Mouse (Mus musculus) stomach, embryonic 15.5 days (tissue): ENCODE data around the gene Eml1. TPM values are rescaled to one million over a fixed set of nuclear protein-coding genes. Genes with fewer than 3 reads are reported as not detected.
A peak's percentile ranks its signal among the peaks of the same experiment; 100 is the strongest.
"Not testable (repeated sequence)": the region's sequence is repeated elsewhere in the genome, so short reads cannot be mapped to it uniquely, and the experiment has no call there.

Source experiments
- ATAC-seq: fragments of 200-750 bp; cut with Nextera tagmentation; 2 replicates; pipeline ENCODE4 v1.8.0; 2017; ENCODE audit warnings: low read depth, moderate number of reproducible peaks, moderate TSS enrichment; ENCODE audit not compliant: insufficient read depth, low FRiP score
- H3K27ac ChIP-seq: fragments of 300-500 bp; sonication (generic); 2 replicates; pipeline ENCODE4 v1.5.1; 2015; ENCODE audit warnings: mild to moderate bottlenecking, inconsistent platforms
- H3K27me3 ChIP-seq: fragments of 300-500 bp; sonication (generic); replicated peaks from 2 replicates; pipeline ENCODE4 v1.6.1; 2015; ENCODE audit warnings: inconsistent platforms
- H3K36me3 ChIP-seq: fragments of 300-500 bp; sonication (generic); 2 replicates; pipeline ENCODE4 v1.6.1; 2015; ENCODE audit warnings: inconsistent platforms
- H3K4me1 ChIP-seq: fragments of 300-500 bp; sonication (generic); 2 replicates; pipeline ENCODE4 v1.6.1; 2015; ENCODE audit warnings: inconsistent platforms
- H3K4me2 ChIP-seq: fragments of 300-500 bp; sonication (generic); 2 replicates; pipeline ENCODE4 v1.6.1; 2015; ENCODE audit warnings: mild to moderate bottlenecking, inconsistent platforms
- H3K4me3 ChIP-seq: fragments of 300-500 bp; sonication (generic); replicated peaks from 2 replicates; pipeline ENCODE4 v1.5.1; 2015; ENCODE audit warnings: inconsistent platforms
- H3K9ac ChIP-seq: fragments of 300-500 bp; sonication (generic); 2 replicates; pipeline ENCODE4 v1.6.1; 2015; ENCODE audit warnings: inconsistent platforms
- H3K9me3 ChIP-seq: fragments of 300-500 bp; sonication (generic); 2 replicates; pipeline ENCODE4 v1.6.1; 2016; ENCODE audit warnings: inconsistent platforms
- WGBS: fragments of 180-500 bp; shearing (Covaris S2); methylation state at CpG from one replicate; pipeline ENCODE4 v1.1.7; 2015; 5-methylcytosine and 5-hydroxymethylcytosine counted together
- polyA plus RNA-seq: library from polyadenylated mRNA; unstranded; fragments of >200 nt; fragmentation: Nextera tagmentation; extraction: Ambion mirVana; gene quantifications from 2 replicates; pipeline ENCODE4 v1.2.1, GENCODE M21; 2015

Gene Eml1
- polyA plus RNA-seq, 1 experiment from 2014 or later, result 67.6 TPM

DNA sequence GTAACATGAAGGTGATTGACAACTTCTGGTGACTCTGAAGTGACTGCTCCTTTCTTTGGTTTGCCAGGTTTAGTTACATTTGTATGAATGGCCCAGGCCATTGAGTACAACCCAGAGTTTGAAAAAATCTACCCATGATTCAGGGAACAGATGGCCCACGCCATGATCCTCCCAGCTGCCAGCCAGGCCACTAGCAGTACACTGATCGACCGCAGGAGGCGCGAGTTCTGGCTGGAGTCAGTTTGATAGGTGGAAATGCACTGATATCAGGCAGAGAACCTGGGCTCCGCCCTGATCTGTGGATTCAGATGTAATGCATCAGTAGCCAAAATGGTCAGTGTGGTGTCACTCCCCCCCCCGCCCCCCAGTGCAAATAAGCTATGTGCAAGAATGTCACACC is 120.2 kb downstream of the Eml1 start:
- no peaks in the 10 kb centered on the region for H3K27me3 ChIP-seq
- H3K4me3 ChIP-seq, result no peak overlapping the region
- no peak overlapping the region for H3K9ac ChIP-seq
- H3K27ac ChIP-seq, result no peak overlapping the region
- WGBS, result 56% methylated on average over 7 of the region's 7 CpGs
- H3K4me2 ChIP-seq, result no peak overlapping the region
- H3K9me3 ChIP-seq, result no peaks in the 10 kb centered on the region
- no peaks in the 10 kb centered on the region for H3K36me3 ChIP-seq
- H3K4me1 ChIP-seq, result peaks cover 11% of the 10 kb centered on the region; the same call in 1 of the 2 replicates
- no peak for ATAC-seq

DNA sequence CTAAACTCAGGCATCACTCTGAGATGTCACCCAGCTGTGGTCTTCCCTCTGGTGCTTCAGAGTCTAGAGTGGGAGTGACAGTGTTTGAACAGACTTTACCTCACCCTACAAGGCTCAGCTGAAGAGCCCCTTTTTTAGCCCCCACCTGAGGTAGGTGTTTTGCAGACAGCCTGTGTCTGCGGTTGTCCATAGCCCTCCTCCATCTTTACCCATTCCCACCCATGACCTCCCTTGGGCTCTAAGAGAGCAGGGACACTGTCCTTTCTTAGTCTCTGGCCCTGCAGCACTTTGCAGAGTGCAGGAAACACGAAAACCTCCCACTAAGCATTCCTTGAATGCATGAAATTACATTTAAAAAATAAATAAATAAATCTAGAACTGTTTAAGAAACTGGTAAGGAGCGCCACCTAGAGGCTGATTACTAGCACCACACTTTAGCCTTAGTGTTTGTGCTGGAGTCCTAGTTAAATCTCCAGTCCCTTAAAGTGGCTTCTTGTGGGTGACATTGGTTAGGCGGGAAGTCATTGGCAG is 123.3 kb downstream of the Eml1 start:
- Histone ChIP-seq H3K9ac (no peak overlapping the region), H3K9me3 (no peaks in the 10 kb centered on the region)
- 22% methylated on average over 4 of the region's 4 CpGs for WGBS

DNA sequence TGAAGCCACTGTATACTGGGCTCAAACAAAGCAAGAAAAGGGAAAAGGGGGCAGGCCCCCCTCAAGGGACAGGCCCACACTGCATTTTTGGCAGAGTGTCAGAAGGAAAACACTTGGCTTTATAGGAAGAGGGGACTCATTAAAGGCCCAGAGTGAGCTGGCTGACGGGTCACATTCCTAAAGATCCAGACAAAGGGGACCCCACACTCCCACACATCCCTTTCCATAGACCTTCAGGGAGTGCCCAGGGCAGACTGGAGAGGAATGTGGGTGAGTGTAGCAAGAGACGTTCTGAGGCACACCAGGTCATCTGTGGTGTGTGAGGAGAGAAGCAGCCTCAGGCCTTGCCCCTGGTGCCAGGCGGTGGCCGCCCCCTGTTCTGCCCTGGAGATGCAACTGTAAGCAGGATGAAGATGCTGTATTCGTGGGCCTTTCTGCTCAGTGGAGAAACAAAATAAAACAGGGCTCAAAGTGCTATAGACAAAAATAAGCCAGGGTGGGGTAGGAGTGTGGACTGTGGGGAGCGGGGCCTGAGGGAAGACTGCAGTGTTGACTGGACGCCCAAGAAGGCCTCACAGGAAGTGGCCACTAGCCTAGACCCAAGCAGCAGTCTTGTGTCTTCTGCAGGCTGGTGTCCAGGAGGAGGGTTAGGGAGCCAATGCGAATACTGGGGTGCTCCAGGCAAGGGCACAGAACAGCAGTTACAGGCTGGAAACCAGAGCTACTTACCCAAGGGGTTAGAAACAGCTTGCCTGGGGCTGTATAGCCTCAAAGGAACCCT is 124.9 kb downstream of the Eml1 start:
- no peak overlapping the region for H3K9ac ChIP-seq
- H3K4me3 ChIP-seq, result no peak overlapping the region
- H3K27me3 ChIP-seq, result no peaks in the 10 kb centered on the region
- H3K27ac ChIP-seq, result peak overlapping the region; percentile 26; the same call in 1 of the 2 replicates
- no peaks in the 10 kb centered on the region for H3K9me3 ChIP-seq
- peaks cover 12% of the 10 kb centered on the region; the same call in 1 of the 2 replicates for H3K4me1 ChIP-seq
- no peak overlapping the region for H3K4me2 ChIP-seq
- WGBS, result 57% methylated on average over 8 of the region's 8 CpGs
- no peaks in the 10 kb centered on the region for H3K36me3 ChIP-seq
- peak; percentile 15; the same call in 1 of the 2 replicates for ATAC-seq

More for the DNA sequence above, 123.3 kb downstream of the Eml1 start:
- Histone ChIP-seq H3K4me1 (peaks cover 16% of the 10 kb centered on the region; the same call in 1 of the 2 replicates), H3K4me3 (no peak overlapping the region), H3K4me2 (no peak overlapping the region), H3K27ac (no peak overlapping the region), H3K27me3 (no peaks in the 10 kb centered on the region), H3K36me3 (no peaks in the 10 kb centered on the region)
- ATAC-seq, result no peak

DNA sequence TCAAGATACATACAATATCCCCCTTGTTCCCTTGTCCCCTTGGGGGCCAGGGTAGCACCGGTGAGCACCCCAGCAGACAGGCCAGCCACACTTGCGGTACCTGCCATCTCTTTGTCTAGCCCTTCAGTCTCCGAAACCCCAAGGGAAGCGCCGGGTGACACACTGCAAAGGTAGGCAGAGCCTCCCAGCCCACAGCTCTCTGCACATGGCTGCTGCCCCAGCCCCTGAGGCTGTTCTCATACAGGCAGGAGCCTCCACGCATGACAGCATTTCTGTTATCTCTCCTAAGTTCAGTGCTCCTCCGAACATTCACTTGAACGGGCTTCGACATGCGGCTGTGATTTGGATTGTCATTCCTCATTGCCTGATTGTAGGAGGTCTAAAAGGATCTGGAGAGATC is 132.3 kb downstream of the Eml1 start:
- H3K4me2 ChIP-seq, result peak overlapping the region; percentile 9; the same call in 1 of the 2 replicates
- H3K4me3 ChIP-seq, result no peak overlapping the region
- H3K27ac ChIP-seq, result no peak overlapping the region
- no peak for ATAC-seq
- no peaks in the 10 kb centered on the region for H3K9me3 ChIP-seq
- no peak overlapping the region for H3K9ac ChIP-seq
- no peaks in the 10 kb centered on the region for H3K36me3 ChIP-seq
- 59% methylated on average over 10 of the region's 10 CpGs for WGBS
- H3K27me3 ChIP-seq, result no peaks in the 10 kb centered on the region
- H3K4me1 ChIP-seq, result no peaks in the 10 kb centered on the region

DNA sequence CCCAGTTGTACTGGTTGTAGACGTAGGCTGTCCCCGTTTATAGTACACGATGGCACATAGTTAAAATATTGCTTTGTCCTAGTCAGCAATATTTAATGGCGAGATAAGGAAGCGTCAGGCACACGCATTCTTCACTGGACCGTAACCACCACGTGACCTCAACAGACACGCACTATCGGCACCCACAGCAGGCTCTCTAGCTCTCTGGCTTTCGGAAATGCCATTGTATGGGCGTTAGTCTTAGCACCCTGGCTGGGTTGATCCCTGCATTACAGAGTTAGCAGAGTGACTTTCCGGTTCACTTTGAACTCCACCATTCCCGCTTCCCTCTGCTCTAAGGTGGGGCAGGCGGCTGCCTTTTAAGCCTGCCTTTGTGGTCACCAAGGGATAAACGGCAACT is 132.8 kb downstream of the Eml1 start:
- Histone ChIP-seq H3K27ac (no peak overlapping the region), H3K4me3 (no peak overlapping the region), H3K27me3 (no peaks in the 10 kb centered on the region), H3K36me3 (no peaks in the 10 kb centered on the region), H3K9me3 (no peaks in the 10 kb centered on the region), H3K4me1 (no peaks in the 10 kb centered on the region), H3K9ac (no peak overlapping the region), H3K4me2 (peak overlapping the region; percentile 9; the same call in 1 of the 2 replicates)
- WGBS, result 39% methylated on average over 16 of the region's 16 CpGs
- ATAC-seq, result no peak

DNA sequence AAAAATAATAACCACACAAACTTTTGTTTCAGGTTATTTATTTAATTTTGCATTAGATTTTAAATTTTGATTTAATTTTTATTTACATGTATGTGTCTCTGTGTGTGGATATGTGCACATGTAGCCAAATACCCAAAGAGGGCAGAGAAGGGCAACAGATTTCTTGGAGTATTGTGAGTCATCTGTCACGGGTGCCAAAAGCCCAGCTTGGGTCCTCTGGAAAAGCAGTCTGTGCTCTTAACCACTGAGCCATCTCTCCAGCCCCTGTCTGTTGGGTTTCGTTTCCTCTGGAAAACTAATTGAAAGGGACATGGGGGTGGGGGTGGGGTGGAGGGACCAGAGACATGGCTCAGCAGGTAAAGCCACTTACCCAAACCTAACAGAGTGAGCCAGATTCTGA is 135.1 kb downstream of the Eml1 start:
- Histone ChIP-seq H3K36me3 (no peaks in the 10 kb centered on the region), H3K9ac (no peak overlapping the region), H3K4me2 (no peak overlapping the region), H3K4me1 (no peaks in the 10 kb centered on the region), H3K4me3 (no peak overlapping the region), H3K27me3 (no peaks in the 10 kb centered on the region), H3K27ac (no peak overlapping the region), H3K9me3 (no peaks in the 10 kb centered on the region)
- no peak for ATAC-seq
- 82% methylated on average over 2 of the region's 2 CpGs for WGBS

DNA sequence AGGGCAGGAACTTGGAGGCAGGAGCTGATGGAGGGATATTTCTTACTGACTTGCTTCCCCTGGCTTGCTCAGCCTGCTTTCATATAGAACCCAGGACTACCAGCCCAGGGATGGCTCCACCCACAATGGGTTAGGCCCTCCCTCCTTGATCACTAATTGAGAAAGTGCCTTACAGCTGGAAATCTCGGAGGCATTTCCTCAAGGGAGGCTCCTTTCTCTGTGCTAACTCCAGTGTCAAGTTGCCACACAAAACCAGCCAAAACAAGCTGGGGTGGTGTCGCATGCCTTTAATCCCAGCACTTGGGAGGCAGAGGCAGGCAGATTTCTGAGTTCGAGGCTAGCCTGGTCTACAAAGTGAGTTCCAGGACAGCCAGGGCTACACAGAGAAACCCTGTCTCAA is 136.3 kb downstream of the Eml1 start:
- not testable (repeated sequence) for H3K27me3 ChIP-seq

DNA sequence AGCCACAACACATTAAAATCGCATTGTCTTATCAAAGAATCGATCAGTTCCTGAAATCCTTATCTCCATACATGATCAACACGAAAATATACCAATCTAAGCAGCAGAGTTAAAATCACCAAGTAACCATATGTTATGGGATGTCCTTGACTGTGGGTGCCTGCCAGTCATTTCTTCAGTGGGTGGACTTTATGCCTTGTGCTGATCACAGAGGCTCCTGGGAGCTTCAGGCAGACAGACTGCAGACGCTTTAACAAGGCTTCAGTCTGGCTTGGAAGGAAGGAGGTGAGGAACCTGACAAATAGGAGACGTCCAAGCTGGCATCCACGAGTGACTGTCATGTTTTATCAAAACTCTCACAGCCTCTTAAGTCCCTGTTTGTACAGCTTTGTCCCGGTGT is 139.8 kb downstream of the Eml1 start:
- Histone ChIP-seq H3K4me1 (no peaks in the 10 kb centered on the region), H3K27ac (no peak overlapping the region), H3K9ac (no peak overlapping the region), H3K4me3 (no peak overlapping the region), H3K9me3 (no peaks in the 10 kb centered on the region), H3K27me3 (no peaks in the 10 kb centered on the region), H3K4me2 (no peak overlapping the region), H3K36me3 (0 out of 2 replicates have a peak, but pooled peaks cover 5% of the 10 kb centered on the region)
- WGBS, result 55% methylated on average over 7 of the region's 7 CpGs
- no peak for ATAC-seq

More for the DNA sequence above, 136.3 kb downstream of the Eml1 start:
- H3K4me3 ChIP-seq, ATAC-seq, H3K9me3 ChIP-seq, H3K4me2 ChIP-seq, H3K27ac ChIP-seq, H3K9ac ChIP-seq, H3K36me3 ChIP-seq, H3K4me1 ChIP-seq: not testable (repeated sequence)
- WGBS, result 84% methylated on average over 3 of the region's 3 CpGs

DNA sequence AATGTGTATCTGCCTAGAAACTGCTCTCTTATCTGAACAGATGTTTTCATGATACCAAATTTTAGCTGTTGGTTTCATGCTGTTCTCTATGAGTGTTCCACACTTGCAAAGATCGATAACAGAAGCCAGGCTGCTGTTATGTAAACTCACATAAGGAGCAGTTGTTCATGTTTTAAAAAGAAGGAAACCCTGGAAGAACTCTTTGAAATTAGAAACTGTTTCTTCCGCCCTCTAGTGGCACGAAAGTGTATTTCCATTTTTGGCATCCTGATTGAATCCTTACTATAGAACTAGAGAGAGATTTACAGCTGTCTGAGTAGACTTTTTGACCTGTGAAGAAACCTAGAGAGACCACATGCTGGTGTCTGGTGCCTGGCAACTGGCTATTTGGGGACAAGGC is 140.3 kb downstream of the Eml1 start:
- 0 out of 2 replicates have a peak, but pooled peaks cover 5% of the 10 kb centered on the region for H3K36me3 ChIP-seq
- H3K9ac ChIP-seq, result no peak overlapping the region
- H3K4me1 ChIP-seq, result no peaks in the 10 kb centered on the region
- H3K4me2 ChIP-seq, result no peak overlapping the region
- no peak overlapping the region for H3K4me3 ChIP-seq
- H3K27ac ChIP-seq, result no peak overlapping the region
- no peak for ATAC-seq
- no peaks in the 10 kb centered on the region for H3K27me3 ChIP-seq
- WGBS, result 3% methylated on average over 3 of the region's 3 CpGs
- H3K9me3 ChIP-seq, result no peaks in the 10 kb centered on the region

DNA sequence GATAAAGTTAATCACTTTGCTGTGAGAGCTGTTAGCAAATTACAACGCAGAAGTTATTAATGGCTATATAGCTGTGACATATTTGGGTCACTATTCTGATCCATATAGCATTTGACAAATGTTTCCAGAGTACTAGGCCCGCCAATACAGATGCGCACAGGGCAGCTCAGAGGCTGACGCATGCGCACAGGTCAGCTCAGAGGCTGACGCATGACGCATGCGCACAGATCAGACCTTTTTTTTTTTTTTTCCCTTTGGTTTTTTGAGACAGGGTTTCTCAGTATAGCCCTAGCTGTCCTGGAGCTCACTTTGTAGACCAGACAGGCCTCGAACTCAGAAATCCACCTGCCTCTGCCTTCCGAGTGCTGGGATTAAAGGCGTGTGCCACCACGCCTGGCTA is 144.7 kb downstream of the Eml1 start:
- ATAC-seq, result no peak
- Histone ChIP-seq H3K27me3 (no peaks in the 10 kb centered on the region), H3K27ac (no peak overlapping the region), H3K9ac (no peak overlapping the region), H3K9me3 (no peaks in the 10 kb centered on the region), H3K4me3 (no peak overlapping the region), H3K36me3 (peaks cover 9% of the 10 kb centered on the region; the same call in 1 of the 2 replicates), H3K4me2 (no peak overlapping the region), H3K4me1 (no peaks in the 10 kb centered on the region)
- WGBS, result 91% methylated on average over 12 of the region's 12 CpGs

DNA sequence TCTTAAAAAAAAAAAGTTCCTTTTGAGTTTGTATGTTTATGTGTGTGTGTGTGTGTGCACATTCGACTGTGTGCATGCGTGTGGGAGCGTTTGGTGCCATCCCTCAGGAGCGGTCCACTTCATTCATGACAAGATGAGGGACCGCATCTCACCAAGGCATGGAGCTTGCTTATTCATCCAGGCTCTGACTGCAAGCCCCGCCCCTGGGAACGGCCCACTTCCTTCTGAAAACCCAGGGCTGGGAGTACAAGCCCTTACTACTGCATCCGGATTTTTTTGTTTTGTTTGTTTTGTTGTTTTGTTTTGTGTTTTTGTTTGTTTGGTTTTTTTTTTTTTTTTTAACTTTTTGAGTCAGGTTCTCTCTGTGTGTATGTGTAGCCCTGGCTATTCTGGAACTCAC is 148.6 kb downstream of the Eml1 start:
- no peak for ATAC-seq
- Histone ChIP-seq H3K27me3 (no peaks in the 10 kb centered on the region), H3K9me3 (no peaks in the 10 kb centered on the region), H3K4me1 (no peaks in the 10 kb centered on the region), H3K9ac (no peak overlapping the region), H3K4me2 (no peak overlapping the region), H3K4me3 (no peak overlapping the region), H3K27ac (no peak overlapping the region), H3K36me3 (peaks cover 21% of the 10 kb centered on the region)
- WGBS, result 59% methylated on average over 8 of the region's 8 CpGs

DNA sequence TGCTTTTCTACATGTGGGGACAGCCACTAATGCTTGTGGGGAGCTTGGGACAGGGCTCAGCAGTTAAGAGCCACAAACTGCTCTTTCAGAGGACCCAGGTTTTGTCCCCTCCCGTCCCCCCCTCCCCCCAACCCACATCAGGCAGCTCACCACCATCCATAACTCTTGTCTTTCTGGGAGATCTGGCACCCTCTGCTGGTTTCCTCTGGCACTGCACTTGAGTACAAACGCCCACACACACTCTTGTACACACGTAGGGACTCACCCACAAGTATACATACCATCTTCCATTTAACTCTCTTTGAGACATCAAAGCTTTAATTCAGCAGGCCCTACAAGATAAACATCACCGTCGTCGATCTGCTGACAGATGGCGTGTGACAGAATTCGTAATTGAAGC is 158.5 kb downstream of the Eml1 start:
- H3K4me2 ChIP-seq, result no peak overlapping the region
- no peak overlapping the region for H3K27ac ChIP-seq
- H3K27me3 ChIP-seq, result no peaks in the 10 kb centered on the region
- no peaks in the 10 kb centered on the region for H3K9me3 ChIP-seq
- ATAC-seq, result no peak
- H3K4me3 ChIP-seq, result no peak overlapping the region
- WGBS, result 46% methylated on average over 8 of the region's 8 CpGs
- H3K36me3 ChIP-seq, result 0 out of 2 replicates have a peak, but pooled peaks cover 6% of the 10 kb centered on the region
- no peak overlapping the region for H3K9ac ChIP-seq
- no peaks in the 10 kb centered on the region for H3K4me1 ChIP-seq
